Mouse (Mus musculus) megakaryocyte-erythroid progenitor cell, adult 5-6 weeks (primary cell): ENCODE data around the gene Ccdc167. TPM values are rescaled to one million over a fixed set of nuclear protein-coding genes. Genes with fewer than 3 reads are reported as not detected.

Experiments used
- ATAC-seq: replicated peaks from 2 replicates; pipeline ENCODE4 v1.8.0; 2016; ENCODE audit warnings: mild to moderate bottlenecking, inconsistent platforms; ENCODE audit not compliant: severe bottlenecking, poor library complexity, low FRiP score, low TSS enrichment
- total RNA-seq, 2 experiments: library from RNA; stranded (forward) in 1 of 2; stranded (reverse) in 1 of 2; fragments of 200-1000, 215-1000 nt in 1 of 2; fragments of >200 nt in 1 of 2; fragmentation: Nextera tagmentation in 1 of 2; gene quantifications; 2 replicates each; pipeline ENCODE4 v1.2.3; 2014 to 2017

Gene Ccdc167
- total RNA-seq (2014; fragmentation: Nextera tagmentation) (20.4 and 22.0 TPM in 2 replicates), total RNA-seq (2017) (6.0 and 16.3 TPM in 2 replicates)

DNA sequence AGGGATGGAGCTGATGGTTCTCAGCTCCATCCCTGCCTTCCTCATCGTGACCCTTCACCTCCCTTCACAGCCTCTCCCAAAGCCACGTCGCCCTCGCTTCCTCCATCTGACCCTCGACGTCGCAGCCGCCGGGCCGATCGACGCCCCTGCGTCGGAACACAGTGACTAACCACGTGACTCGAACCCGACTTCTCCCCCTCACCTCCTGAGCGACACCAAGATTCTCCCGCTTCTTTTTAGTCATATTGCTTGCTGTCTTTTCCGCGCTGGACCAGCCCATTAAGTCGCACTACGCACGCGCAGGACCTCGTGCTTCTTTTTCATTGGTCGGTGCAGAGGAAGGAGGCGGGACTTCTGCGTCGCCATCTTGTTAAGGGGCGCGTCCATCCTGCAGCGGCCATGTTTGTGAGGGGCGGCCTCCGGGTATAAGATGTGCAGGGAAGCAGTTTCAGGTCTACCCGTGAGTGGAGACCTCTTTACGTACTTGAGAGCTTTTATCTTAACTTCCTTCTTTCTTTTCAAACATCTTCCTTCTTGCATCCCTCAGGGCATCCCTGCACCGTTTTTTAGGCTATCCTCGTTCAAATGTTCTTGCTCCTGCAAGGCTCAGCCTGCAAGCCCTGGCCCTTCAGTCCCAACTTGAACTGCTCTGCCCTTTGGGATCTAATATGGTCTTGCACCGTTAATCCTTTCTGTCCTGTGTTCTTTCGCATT is at the start of gene Ccdc167:
Gene Ccdc167 (minus strand): TSS at position 313 of the 714 bp plus-strand sequence.
- peak; percentile 94 for ATAC-seq

DNA sequence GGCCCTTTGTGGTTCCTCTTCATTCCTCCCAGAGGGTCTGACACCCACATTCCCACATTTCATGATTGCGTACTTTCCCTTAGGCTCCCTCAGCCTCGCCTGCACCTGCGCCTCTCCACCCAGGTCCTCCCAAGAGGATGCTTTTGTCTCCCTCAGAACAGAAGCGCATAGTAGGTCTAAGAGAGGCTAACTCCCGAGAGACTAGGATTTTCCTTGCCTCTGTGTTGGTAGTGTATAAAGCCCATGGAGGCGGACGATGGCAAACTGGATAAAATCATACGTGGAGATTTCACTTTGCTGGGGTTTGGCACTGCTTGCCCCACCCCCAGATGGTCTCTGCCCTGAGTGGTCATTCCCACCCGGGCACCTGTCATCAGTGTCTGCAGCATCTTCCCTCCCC is 48.5 kb upstream of the Ccdc167 start:
- ATAC-seq: no peak

DNA sequence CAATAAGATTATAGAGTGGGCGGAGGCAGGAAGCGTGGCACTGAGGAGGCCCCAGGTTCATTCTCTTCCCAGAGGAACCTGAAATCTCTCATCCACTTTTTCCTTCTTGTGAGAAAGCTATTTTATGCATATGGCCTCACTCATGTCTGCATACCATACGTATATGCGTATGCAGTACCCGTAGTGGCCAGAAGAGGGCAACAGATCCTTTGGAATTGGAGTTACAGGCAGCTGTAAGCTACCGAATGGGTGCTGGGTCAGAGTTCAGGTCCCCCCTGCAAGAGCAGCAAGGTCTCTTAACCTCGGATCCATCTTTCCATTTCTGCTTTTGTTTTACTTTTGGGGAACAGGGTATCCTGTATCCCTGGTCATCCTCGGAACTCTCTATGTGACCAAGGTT is 45.7 kb upstream of the Ccdc167 start:
- ATAC-seq: peak; percentile 54; the same call in 1 of the 2 replicates

DNA sequence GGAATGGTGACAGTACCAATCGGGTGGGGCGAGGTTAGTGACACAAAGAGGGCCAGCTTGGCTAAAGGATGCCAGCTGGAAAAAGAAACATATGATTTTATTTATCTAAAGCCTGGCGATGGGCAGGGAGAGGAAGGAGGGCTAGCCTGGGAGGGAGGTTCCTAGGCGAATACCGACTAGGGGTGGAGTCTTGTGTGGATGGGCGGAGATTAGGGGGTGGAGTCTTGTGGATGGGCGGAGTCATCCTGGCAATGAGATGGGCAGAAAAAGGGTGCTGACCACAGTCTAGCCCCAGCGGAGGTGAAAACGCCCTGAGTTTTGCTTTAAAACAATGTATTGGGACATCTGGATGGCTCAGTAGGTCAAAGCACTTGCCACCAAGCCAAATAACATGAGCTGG is 45.1 kb upstream of the Ccdc167 start:
- ATAC-seq: no peak

DNA sequence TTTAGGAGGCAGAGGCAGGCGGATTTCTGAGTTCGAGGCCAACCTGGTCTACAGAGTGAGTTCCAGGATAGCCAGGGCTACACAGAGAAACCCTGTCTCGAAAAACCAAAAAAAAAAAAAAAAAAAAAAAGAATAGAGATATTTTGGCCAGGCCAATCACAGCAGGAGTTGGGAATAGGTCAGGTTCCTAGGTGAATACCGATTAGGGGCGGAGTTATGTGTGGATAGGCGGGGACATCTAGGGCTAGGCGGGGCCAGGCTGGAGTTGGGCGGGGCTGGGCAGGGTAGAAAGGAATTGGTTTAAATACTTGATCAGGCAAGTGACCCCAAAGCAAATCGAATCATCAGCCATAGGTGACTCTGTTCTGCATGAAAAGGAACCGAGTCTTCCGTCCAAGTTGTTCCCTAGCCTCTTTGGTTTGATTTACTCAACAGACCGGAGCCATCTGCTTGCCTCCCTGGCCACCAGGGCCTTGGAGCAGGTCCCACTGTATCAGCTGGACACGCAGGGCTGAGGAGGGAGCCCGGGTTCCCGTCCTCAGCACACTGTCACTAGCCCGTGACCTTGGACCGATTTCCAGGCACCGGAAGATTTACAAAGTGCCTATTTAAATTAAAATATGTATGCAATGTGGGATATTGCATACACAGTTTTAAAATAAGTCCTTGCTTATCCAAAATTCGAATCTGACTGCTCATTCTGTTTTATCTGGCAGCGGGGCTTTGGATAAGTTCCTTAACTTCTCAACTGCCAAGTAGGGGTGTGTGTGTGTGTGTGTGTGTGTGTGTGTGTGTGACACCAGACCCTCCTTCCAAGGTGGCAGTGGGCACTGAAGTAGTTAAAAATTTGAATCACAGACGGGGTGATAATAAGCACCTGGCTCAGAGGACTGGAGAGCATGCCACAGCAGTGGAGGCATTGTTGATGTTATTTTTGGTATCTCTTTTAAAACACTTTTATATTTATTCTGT is 43.8 kb upstream of the Ccdc167 start:
- ATAC-seq: no peak

DNA sequence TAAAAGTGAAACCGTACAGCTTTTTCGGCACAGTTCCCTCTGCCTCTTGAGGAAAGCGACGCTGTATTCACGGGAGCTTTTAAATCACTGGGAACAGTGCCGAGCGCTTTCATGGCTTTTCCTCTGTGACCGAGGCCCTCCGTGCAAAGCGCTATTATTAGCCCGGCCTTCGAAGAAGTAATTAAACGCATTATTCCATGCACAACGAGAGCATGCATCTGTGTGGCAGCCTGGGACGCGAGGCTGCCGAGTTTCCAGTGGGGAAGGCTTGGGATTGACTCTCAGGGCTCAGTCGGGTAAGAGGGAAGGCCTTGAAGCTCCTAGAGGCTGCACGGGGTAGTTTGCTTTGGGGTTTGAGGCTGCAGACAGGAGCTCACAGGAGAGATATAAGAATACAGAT is 43.1 kb upstream of the Ccdc167 start:
- ATAC-seq: no peak

DNA sequence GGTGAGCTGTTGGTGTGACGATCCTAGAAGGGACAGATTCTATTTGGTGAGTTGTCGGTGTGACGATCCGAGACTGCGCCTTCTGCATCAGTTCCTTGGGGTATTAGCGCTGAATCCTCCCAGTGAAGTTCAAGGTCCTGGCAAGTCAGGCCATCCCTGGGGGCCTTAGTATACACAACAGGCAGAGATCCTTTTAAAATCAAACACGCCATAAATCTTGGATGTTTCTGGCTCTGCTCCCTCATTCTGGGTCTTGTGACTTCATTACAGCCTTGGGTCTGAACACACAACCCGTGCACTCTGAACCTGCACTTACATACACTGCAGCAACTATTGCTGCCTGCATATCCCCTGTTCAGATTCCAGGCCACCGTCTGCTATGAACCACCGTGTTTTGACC is 39.5 kb upstream of the Ccdc167 start:
- no peak for ATAC-seq

DNA sequence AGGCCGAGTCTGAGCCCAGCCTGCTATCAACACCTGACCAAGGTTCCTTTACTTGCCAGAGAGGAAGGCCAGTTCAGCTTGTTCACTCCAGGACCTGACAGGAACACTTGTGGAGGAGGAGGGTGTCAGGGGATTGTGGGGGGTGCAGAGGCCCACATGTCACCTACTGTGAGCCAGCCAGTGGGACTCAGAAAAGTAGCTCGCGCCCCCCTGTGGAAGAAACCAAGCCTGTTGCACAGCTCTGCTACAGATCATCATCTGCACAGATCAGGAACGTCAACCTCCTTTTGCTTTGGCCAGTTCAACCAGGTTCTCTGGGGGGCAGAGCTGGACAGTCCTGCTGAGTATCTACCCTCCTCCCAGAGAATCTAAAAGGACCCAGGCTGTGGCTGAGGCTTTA is 37.7 kb upstream of the Ccdc167 start:
- no peak for ATAC-seq

DNA sequence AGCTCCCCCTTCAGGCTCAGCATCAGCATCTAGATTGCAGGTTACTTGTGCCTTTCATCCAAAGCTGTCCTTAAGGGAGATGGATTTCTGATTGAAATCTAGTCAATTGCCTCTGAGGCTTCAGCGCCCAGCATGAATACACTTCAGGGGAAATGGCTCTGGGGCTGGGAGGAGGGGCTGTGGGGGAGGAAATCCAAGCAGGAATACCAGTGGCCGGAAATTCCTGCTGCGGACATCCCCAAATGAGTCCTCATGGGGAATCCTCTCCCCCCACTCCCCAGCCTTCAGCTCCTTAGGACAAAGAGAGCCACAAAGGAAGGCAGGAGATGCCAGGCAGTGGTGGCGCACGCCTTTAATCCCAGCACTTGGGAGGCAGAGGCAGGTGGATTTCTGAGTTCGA is 30.6 kb upstream of the Ccdc167 start:
- ATAC-seq: no peak

DNA sequence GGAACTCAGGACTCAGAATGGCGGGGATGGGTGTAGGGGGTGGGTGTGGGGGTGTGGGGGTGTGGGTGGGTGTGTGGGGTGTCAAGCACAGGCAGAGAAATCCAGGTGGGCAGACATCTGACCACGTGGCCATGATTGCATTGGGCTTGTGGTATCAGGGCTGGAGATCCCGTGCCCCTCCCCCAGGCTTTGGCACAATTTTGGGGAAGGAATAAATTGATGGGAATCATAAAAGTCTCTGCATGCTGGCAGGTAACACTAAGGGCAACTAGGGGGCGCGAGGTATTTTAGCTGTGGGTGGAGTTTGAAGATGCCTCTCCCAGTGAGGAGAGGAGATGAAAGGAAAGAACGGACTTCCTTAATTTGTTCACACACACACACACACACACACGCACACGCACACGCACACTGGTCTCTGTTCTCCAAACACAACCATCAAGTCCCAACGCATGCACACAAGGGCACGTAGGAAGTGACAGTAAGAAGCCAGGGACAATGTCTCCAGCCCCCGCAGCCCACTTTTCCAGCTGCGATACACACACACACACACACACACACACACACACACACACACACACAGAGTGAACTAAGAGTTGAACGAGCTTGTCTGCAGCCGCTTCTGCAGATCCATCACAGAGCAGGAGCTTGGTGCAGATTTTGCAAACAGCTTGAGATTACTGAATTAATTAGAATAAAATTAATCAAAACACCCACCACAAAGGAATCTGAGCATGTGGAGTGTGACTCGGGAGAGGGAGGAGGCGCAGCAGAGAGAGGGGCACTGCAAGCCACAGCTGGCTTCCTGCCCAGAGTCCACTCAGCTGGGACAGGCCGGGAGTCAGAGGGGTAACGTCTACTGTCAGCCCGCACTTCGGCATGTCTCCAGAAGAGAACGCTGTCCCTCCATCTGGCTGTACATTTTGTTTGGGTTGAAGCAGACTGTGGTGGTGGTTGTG is 21.3 kb upstream of the Ccdc167 start:
- ATAC-seq: 0 out of 2 replicates have a peak, but pooled peaks have one; percentile 41

DNA sequence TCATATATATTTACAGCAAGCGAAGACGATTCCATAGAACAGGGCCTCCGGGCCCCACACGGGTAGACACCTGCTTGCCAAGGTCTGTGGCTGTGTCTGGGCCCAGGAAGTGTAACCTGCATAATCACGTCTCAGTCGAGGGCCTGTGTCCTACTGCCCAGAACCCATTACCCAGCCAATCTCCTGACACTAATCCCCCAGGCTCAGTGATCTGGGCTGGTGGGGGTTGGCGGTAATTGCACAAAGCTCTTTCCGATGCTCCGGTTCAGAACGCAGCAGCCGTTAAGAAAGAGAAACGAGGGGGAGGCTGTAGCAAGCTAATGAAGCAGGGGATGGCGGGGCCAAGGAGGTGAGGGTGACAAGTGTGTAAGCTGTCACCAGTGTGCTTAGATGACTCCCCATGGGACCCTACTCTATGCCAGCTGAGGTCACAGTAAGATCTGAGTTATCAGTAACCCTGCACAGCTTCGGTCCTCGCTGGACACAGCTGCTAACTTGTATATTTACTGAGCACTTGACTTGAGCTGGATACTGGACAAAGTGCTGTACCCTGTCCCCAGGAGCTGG is 19.7 kb upstream of the Ccdc167 start:
- ATAC-seq: no peak

DNA sequence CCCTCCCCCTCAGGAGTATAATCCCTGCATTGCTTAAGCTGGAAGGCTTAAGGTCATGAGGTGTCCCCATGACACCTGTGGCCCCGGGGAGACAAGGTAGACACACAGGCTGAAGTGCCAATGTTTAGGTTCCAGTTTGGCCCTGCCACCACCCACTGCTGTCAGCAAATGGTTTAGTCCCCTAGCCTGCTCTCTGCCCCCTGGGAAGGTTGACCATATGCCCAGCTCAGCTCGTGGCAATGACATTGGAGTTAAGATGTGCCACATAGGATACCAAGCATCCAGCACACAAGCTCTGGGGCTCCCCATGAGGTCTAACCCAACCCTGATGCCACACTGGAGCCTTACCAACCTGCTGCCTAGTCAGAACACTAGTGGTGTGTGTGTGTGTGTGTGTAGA is 15.7 kb upstream of the Ccdc167 start:
- no peak for ATAC-seq

DNA sequence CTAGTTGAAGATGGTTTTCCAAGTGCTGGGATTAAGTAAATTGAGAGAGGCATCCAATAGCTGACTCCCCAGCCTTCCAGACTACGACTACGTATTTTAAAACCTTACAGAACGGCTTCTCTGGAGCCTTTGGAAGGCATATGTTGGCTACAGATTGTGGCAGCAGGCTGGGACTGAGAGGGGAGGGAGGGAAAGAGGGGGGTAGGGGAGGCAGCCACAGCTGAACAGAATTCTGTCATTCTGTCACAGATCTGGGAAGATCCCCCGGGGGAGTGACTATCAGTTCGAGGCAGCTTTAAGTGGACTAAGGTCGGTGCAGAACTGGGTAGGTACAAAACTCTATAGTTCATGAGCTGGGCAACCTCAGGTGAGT is 15.1 kb upstream of the Ccdc167 start:
- ATAC-seq: no peak

DNA sequence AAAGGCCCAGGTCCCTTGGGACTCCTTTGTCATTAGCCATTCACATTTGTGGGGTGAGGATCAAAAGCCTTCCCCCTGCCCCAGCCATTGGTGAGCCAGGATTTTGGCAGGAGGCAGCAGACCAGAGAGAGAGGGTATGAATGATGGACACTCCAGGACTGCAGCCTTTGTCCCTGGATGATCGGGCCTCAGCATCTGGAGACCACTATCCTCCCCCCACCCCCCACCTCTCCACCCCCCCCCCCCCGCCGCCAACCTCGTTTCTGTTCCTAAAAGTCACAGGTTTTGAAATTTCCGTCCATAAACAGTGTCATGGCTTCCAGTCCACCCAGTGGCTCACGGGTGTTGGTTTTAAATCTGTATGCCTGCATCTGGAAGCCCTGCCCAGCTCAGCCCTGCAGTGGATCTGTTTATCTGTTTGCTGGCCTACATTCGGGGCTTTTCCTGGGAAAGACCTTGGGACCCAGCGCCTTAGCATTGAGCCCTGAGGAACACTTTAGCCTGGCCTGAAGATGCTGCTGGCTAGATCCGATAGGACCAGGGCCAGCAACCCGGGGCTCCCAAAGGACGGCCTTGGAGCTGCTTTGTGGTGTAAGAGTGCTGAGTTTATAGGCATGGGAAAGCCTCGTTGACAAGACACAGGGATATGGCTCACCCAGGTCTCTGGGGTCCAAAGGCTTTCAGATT is 14.6 kb upstream of the Ccdc167 start:
- ATAC-seq: no peak

DNA sequence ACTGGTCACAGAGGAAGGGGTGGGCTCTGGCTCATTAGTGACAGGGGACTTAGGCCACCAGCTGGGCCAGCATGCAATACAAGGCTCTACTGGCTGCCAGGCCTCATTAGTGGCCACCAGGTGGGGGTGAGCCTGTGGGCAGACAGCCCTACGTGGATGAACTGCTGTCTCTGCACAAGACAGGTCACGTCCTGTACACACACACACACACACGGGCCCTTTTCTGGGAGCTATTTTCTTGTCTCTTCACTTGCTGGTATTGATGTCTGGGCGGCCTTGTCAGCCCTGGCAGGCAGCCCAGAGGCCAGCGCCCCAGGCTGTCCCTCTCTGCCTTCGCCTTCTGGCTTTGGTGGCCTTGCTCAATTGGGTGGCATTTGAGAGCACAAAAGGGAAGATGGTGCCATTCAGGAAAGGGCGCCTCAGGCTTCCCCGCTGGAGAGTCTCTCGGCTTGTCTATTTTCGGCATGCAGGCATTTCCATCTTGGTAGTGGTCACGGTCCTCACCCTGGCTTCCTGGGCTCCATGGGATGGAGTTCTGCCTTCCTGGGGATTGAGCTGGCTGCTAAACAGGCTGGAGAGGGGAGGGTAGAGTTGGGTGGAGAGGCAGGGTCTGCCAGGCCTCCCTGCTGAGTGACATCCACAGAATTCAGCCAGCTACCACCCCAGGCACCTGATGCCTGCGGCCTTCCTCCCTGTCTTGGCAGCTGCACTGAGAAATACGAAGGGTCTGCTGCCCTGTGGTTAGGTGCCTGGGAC is 13.8 kb upstream of the Ccdc167 start:
- no peak for ATAC-seq

DNA sequence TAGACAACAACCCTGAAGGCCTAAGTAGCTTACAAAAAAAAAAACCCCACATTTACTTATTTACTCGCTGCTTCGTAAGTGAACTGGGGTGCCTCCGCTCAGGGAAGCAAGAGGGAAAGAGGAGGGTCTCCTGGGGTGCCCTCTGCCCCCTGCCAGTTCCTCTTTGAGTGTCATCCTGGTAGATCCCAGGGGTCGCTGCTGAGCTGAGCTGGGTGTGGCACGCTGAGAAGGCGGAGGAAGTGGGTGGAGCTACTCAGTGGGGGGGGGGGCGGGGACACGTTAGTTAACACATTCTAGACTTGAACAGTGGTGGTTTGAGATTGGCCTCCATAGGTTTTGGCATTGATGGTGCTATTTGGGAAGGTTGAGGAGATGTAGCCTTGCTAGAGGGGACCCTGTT is 11.2 kb upstream of the Ccdc167 start:
- ATAC-seq: no peak

DNA sequence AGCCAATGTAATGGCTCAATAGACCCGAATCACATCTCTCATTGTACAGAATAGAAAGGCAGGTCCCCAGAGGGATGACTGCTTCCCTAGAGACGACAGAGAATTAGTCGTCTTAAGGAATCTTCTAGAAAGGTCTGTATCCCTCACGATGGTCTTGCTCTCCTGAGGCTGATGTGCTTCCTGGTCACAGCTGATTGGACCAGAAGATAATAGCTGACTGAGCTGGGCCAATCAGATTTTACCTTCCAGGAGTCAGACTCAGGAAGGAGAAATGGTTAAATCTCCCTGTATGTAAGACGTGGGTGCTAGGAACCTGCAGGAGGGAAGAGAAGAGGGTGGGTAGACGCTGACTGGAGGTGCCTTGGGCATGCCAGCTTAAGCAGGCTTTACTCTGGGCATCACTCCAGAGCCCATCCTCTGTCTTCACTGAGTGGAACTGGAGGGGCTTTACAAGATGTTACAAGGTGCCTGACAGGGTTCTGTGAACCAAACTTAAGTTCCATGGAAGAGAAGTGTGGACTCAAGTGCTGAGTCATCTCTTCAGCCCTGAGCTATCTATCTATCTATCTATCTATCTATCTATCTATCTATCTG is 8.3 kb upstream of the Ccdc167 start:
- no peak for ATAC-seq

DNA sequence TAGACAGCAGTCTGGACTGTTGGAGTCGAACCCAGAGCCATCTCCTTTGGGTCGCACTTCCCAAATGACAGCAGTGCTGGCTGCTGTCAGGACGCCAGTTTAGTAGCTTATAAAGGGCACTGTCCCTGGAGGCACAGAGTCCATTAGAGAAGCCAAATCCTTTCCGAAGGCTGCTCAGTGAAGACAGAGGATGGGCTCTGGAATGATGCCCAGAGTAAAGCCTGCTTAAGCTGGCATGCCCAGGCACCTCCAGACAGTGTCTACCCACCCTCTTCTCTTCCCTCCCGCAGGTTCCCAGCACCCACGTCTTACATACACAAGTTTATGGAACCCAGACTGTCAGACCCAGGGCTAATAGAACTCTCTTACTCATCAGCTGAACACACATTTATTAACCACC is 7.8 kb upstream of the Ccdc167 start:
- ATAC-seq: no peak
